Mouse (Mus musculus): Measurements from ENCODE around the gene 5830473C10Rik.
"Not testable (repeated sequence)": the region's sequence is repeated elsewhere in the genome, so short reads cannot be mapped to it uniquely, and the experiment has no call there.

Gene 5830473C10Rik

DNA sequence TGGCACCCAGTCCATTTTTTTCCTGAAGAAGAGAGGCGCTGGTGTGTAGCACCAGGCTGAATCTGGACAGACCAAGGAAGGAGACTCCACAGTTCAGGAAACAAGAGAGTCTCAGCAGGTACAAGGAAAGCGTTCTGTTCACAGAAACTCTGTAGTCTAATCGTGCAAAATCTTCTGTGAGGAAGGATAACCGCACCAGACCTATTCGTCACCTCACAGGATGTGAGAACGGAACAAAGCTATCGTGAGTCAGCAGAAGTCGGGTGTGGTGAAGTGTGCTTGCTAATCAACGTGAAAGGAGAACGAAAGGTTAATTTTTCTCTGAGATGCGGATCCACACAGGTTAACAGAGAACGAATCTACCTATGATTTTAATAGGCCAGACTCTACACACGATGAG is 34.0 kb downstream of the 5830473C10Rik start:
- DNase-seq (ENCODE audit: low spot score), result no peak

- DNase-seq (ENCODE audit: low spot score), result no peak
Measured at GRCm38 (mm10) chr5:90596155-90596554, 35.2 kb downstream of the 5830473C10Rik start.

- no peak for DNase-seq (ENCODE audit: low spot score)
Measured at GRCm38 (mm10) chr5:90601469-90601868, 40.6 kb downstream of the 5830473C10Rik start.

DNA sequence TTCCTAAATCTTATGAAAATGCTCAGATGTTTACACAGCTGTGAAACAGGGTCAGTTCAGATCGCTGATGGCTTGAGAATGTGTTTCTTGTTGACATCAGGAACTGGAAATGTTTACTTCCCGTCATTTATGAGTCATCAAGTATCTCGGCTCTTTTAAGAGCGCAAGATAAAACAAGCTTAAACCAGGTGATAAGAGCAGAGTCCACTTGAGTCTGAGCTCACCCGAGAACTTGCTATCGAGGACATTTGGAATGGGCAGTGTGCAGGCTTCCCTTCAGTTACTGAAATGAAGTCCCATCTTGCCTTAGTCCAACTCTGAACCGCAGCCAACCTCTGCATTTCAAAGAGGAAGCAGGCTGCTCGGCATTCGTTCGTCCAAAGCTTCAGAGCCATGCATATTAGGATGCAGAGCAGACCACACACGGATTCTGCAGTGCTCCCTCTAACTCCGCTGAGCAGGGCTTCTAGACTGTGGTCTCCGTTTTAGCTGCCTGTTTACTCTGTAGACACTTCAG is 42.6 kb downstream of the 5830473C10Rik start:
- no peak for DNase-seq (ENCODE audit: low spot score)

- no peak for DNase-seq (ENCODE audit: low spot score)
Measured at GRCm38 (mm10) chr5:90608906-90609305, 48.0 kb downstream of the 5830473C10Rik start.

GRCm38 (mm10) chr5:90611388-90611787 is 50.5 kb downstream of the 5830473C10Rik start:
- no peak for DNase-seq (ENCODE audit: low spot score)

GRCm38 (mm10) chr5:90611996-90612611 is 51.2 kb downstream of the 5830473C10Rik start:
- no peak for DNase-seq (ENCODE audit: low spot score)

DNA sequence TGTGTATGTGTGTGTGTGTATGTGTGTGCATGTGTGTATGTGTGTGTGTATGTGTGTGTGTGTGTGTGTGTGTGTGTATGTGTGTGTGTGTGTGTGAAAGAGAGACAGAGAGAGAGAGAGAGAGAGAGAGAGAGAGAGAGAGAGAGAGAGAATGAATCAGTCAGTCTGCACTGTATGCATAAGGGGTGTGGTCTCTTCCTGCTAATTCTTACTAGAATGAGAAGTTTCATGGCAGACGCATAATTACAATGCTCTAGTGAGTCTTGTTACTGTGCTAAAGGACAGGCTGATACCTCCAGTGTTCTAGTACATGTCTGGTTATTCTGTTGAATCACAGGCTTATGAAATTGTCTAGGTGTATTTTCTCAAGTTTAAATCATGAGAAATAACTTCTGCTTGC is 51.8 kb downstream of the 5830473C10Rik start:
- DNase-seq (ENCODE audit: low spot score), result not testable (repeated sequence)

- DNase-seq (ENCODE audit: low spot score), result no peak
Measured at GRCm38 (mm10) chr5:90617859-90618258, 57.0 kb downstream of the 5830473C10Rik start.

DNA sequence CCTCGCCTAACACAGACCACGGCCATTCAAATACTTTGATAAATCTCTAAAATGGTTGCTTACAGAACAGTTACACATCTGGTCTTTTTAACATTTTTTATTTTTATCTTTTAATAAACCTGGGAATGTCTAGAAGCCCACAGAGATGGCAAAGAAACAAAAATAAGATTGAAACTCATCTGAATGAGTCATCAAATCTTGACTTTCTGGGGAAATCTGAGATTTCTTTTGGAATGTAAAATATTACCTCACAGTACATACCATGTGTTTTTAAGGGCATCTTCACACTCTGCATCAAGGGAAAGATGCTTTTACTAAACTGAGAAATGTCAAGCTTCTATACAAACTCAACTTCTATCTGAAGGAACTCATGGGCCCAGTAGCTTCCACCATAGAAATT is 60.4 kb downstream of the 5830473C10Rik start:
- DNase-seq (ENCODE audit: low spot score), result no peak

DNA sequence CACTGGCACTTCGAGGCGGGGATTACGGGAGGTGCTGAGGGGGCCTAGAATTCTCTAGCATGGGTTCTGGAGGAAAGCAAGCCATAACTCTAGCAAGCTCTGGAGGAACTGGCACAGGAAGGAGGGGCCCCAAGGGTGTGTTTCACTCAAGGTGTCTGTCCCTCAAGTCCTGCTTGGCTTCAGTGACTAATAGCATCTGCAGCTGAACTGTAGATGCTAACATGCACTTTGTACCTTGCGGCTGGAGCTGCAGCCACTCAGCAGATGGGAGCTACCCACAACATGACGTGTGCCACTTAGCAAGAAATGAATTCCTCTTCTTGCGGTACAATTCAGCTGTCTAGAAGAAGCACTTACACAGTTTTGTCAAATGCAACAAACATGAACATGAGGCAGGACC is 60.8 kb downstream of the 5830473C10Rik start:
- no peak for DNase-seq (ENCODE audit: low spot score)

DNA sequence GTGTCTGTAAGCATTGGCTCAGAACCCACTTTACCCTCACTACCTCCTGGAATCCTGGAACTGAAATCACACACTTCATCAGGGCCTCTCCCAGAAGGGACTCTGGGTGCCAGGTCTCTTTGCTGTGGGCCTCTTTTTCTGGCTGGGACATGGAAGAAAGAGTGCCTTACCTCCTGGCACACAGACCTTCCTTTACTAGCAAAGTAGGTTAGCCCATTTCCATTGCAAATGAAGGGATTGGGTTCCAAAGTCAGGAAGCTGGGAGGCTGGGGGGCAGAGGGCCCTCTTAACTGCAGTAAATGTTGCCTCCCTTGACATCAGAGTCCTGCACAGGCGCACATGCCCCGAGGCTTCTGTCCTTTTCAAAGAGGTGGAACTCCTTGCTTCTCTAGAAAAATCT is 62.3 kb downstream of the 5830473C10Rik start:
- DNase-seq (ENCODE audit: low spot score), result no peak

GRCm38 (mm10) chr5:90624708-90625425 is 64.0 kb downstream of the 5830473C10Rik start:
- no peak for DNase-seq (ENCODE audit: low spot score)

- no peak for DNase-seq (ENCODE audit: low spot score)
Measured at GRCm38 (mm10) chr5:90627423-90627822, 66.5 kb downstream of the 5830473C10Rik start.

GRCm38 (mm10) chr5:90628011-90628410 is 67.1 kb downstream of the 5830473C10Rik start:
- no peak for DNase-seq (ENCODE audit: low spot score)

- DNase-seq (ENCODE audit: low spot score), result no peak
Measured at GRCm38 (mm10) chr5:90628530-90628929, 67.6 kb downstream of the 5830473C10Rik start.

- no peak for DNase-seq (ENCODE audit: low spot score)
Measured at GRCm38 (mm10) chr5:90634885-90635284, 74.0 kb downstream of the 5830473C10Rik start.

DNA sequence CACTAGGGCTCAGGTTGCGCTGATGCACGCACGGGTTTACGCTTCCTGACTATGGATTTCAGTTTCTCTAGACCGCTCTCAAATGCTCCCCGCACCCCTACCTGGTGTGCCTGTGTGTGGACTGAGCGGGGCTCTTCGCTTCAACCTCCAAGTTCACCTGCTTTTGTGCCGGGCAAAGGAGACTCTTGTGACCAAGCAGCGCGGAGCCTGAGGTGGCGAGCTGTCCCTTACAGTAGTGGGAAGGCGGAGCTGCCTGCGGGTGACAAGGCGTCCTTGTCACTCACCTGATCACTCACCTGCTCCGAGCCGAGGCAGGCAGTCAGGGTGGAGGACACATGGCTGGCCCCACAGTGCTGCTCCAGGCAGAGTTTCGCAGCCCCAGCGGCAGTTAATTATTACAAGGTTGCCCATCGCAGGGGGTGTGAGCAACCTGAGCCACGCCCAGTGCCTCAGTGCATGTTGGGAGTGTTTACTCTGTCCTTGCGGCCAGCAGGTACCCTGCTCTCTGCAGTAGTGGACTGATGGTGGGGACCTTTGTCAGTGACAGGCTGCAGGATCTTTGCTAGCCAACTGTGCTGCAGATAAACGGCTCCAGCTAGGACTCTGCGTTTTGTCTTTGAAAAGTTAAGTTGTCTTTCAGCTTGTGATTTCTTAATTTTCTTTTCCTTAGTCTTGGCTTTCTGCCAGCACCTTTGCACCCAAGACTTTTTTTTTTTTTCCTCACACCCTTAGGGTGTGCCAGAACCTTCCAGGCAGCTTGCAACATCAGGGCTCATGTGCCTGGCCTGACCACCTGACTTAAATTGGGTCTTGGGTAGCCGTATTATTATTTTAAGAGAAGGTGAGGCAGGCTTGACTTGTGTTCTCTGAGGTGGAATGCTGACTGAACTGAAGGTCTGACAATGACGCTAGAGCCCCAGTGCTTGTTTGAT is 79.6 kb downstream of the 5830473C10Rik start, which contains the start of gene Rassf6:
Rassf6 (minus strand) TSS at position 372 of the 932 bp plus-strand sequence.
- no peak for DNase-seq (ENCODE audit: low spot score)

DNA sequence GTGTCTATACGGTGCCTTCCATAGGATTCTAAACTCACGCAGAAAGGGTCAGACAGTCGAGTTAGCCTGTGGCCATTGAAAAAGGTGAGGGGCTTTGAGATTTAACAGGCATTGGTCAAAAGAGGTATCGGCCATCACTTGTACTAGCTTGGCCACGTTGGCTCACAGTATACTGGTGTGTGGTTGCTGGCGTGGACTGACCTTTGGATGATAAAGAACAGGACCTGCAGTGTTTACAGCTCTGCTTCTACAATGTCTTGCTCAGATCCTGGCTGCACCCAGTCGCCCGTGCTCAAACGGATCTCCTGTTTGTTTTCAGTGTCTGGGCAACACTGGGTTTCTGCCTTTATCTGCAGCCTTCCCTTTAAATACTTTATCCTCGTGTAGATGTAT is 80.3 kb downstream of the 5830473C10Rik start:
- no peak for DNase-seq (ENCODE audit: low spot score)

DNA sequence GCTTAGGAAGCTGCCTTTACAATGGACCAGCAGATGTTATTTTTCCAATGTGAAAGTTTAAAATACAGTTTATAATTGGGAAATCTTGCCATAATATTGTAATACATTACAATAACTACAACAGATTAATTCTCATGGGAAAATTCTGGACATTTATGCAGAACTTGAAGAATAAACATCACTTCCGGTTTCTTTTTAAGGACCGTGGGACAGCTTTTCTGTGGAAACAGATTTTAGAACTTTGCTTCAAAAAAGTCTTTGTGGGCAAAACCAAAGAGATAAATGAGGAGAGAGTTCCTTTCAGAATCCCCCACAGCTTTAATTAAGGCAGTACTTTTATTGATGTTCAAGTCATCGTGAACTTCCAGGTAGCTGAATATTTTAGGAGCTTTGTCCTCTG is 84.7 kb downstream of the 5830473C10Rik start:
- DNase-seq (ENCODE audit: low spot score), result no peak

- DNase-seq (ENCODE audit: low spot score), result no peak
Measured at GRCm38 (mm10) chr5:90646398-90646797, 85.5 kb downstream of the 5830473C10Rik start.

All from left cerebral cortex, adult 11 months (tissue).